Mouse (Mus musculus) erythroblast, embryonic 14.5 days (primary cell): ENCODE results near the gene Gm10521. TPM values are rescaled to one million over a fixed set of nuclear protein-coding genes. Genes with fewer than 3 reads are reported as not detected.

Experiments used
- H3K27me3 ChIP-seq: 2 replicates; pipeline ENCODE4 v1.6.1; 2012; ENCODE audit warnings: inconsistent platforms; ENCODE audit not compliant: control insufficient read depth
- H3K36me3 ChIP-seq: 2 replicates; pipeline ENCODE4 v1.6.1; 2012; ENCODE audit warnings: mild to moderate bottlenecking, inconsistent platforms; ENCODE audit not compliant: control insufficient read depth
- H3K4me1 ChIP-seq: 2 replicates; pipeline ENCODE4 v1.6.1; 2012; ENCODE audit warnings: inconsistent platforms; ENCODE audit not compliant: control insufficient read depth
- H3K4me3 ChIP-seq: replicated peaks from 2 replicates; pipeline ENCODE3; 2012; ENCODE audit warnings: moderate library complexity, mild to moderate bottlenecking, inconsistent platforms
- H3K9me3 ChIP-seq: 2 replicates; pipeline ENCODE4 v1.6.1; 2012; ENCODE audit warnings: low read length, inconsistent platforms, mixed read lengths; ENCODE audit not compliant: control insufficient read depth
- GATA1 ChIP-seq: IDR thresholded peaks from 2 replicates; pipeline ENCODE4 v1.6.1; 2012; ENCODE audit warnings: low read length, inconsistent platforms, mixed read lengths
- TAL1 ChIP-seq: IDR thresholded peaks from 3 replicates; pipeline ENCODE4 v1.6.1; 2012; ENCODE audit warnings: low read length, inconsistent platforms, mixed read lengths
- polyA plus RNA-seq: library from polyadenylated mRNA; stranded (reverse); fragments of >175 nt; gene quantifications from 2 replicates; pipeline ENCODE4 v1.2.3, GENCODE M21; 2012

Gm10521 gene
- polyA plus RNA-seq, 1 experiment, result not detected

GRCm38 (mm10) chr1:171938952-171939948 lies 43.8 kb downstream of the Gm10521 start:
- Histone ChIP-seq H3K4me3 (no peak overlapping the region), H3K9me3 (no peaks in the 10 kb centered on the region), H3K4me1 (no peaks in the 10 kb centered on the region), H3K27me3 (no peaks in the 10 kb centered on the region), H3K36me3 (no peaks in the 10 kb centered on the region)
- no peak for TF ChIP-seq TAL1
- no peak for TF ChIP-seq GATA1

- Histone ChIP-seq H3K36me3 (no peaks in the 10 kb centered on the region), H3K9me3 (no peaks in the 10 kb centered on the region), H3K27me3 (no peaks in the 10 kb centered on the region), H3K4me1 (no peaks in the 10 kb centered on the region), H3K4me3 (no peak overlapping the region)
- TF ChIP-seq GATA1, result no peak
- TF ChIP-seq TAL1, result no peak
These were observed 45.2 kb downstream of the Gm10521 start for GRCm38 (mm10) chr1:171940626-171941025.

- no peaks in the 10 kb centered on the region for H3K36me3 ChIP-seq
- no peaks in the 10 kb centered on the region for H3K4me1 ChIP-seq
- no peaks in the 10 kb centered on the region for H3K9me3 ChIP-seq
- H3K27me3 ChIP-seq, result no peaks in the 10 kb centered on the region
- no peak for TF ChIP-seq TAL1
- no peak overlapping the region for H3K4me3 ChIP-seq
These were observed 51.1 kb downstream of the Gm10521 start for GRCm38 (mm10) chr1:171946447-171946995.

Other genes with a start within 250 kb of the Gm10521 start
- not detected in 2 replicates for gene Slamf7, start 242.6 kb upstream of the Gm10521 start, polyA plus RNA-seq
- gene Cd48, start 213.7 kb upstream of the Gm10521 start, polyA plus RNA-seq, result not detected in 2 replicates
- 0.01 TPM in 1 of 2 replicates, not detected in the other for gene Slamf1, start 128.5 kb upstream of the Gm10521 start, polyA plus RNA-seq
- not detected in 2 replicates for gene Cd84, start 56.0 kb upstream of the Gm10521 start, polyA plus RNA-seq
- gene Slamf6, start 21.9 kb downstream of the Gm10521 start, polyA plus RNA-seq, result 0.01 TPM in 2 replicates
- gene Vangl2, start 132.8 kb downstream of the Gm10521 start, polyA plus RNA-seq, result 0.01 TPM in 1 of 2 replicates, not detected in the other
- gene Nhlh1, start 161.9 kb downstream of the Gm10521 start, polyA plus RNA-seq, result not detected in 2 replicates
- 0.55 and 0.78 TPM in 2 replicates for gene Copa, start 186.9 kb downstream of the Gm10521 start, polyA plus RNA-seq
- 0.30 and 0.64 TPM in 2 replicates for gene Ncstn, start 187.1 kb downstream of the Gm10521 start, polyA plus RNA-seq
- gene Pex19, start 231.1 kb downstream of the Gm10521 start, polyA plus RNA-seq, result 1.4 and 2.0 TPM in 2 replicates